Mouse (Mus musculus) intestine, postnatal 0 days (tissue): ENCODE measurements around the gene Stx17. TPM values are rescaled to one million over a fixed set of nuclear protein-coding genes. Genes with fewer than 3 reads are reported as not detected.

Experiments used
- ATAC-seq: fragments of 200-750 bp; cut with Nextera tagmentation; 2 replicates; pipeline ENCODE4 v1.8.0; 2017; ENCODE audit warnings: mild to moderate bottlenecking, moderate TSS enrichment, moderate library complexity
- H3K27ac ChIP-seq: fragments of 300-500 bp; sonication (generic); 2 replicates; pipeline ENCODE4 v1.5.1; 2014; ENCODE audit warnings: mild to moderate bottlenecking, low read depth, low read length, moderate library complexity
- H3K27me3 ChIP-seq: fragments of 300-500 bp; sonication (generic); replicated peaks from 2 replicates; pipeline ENCODE4 v1.6.1; 2014; ENCODE audit warnings: low read length, mixed read lengths; ENCODE audit not compliant: control insufficient read depth, insufficient read depth
- H3K36me3 ChIP-seq: fragments of 300-500 bp; sonication (generic); 2 replicates; pipeline ENCODE4 v1.6.1; 2014; ENCODE audit warnings: mild to moderate bottlenecking, moderate library complexity; ENCODE audit not compliant: control insufficient read depth, insufficient read depth
- H3K4me1 ChIP-seq: fragments of 300-500 bp; sonication (generic); replicated peaks from 2 replicates; pipeline ENCODE4 v1.6.1; 2014; ENCODE audit warnings: antibody characterized with exemption, low read length, mixed read lengths; ENCODE audit not compliant: control insufficient read depth, insufficient read depth
- H3K4me2 ChIP-seq: fragments of 300-500 bp; sonication (generic); replicated peaks from 2 replicates; pipeline ENCODE4 v1.6.1; 2014; ENCODE audit warnings: low read depth, mild to moderate bottlenecking, moderate library complexity
- H3K4me3 ChIP-seq: fragments of 300-500 bp; sonication (generic); 2 replicates; pipeline ENCODE4 v1.5.1; 2014; ENCODE audit warnings: low read depth, low read length
- H3K9ac ChIP-seq: fragments of 300-500 bp; sonication (generic); 2 replicates; pipeline ENCODE4 v1.6.1; 2014; ENCODE audit warnings: mild to moderate bottlenecking, low read depth, low read length
- H3K9me3 ChIP-seq: fragments of 300-500 bp; sonication (generic); 2 replicates; pipeline ENCODE4 v1.6.1; 2016; ENCODE audit warnings: mixed run types; ENCODE audit not compliant: control insufficient read depth
- CTCF ChIP-seq: sonication (generic); IDR thresholded peaks from 2 replicates; pipeline ENCODE4 v1.5.1; 2016; ENCODE audit warnings: low read depth, mild to moderate bottlenecking, control low read depth, antibody characterized with exemption, moderate library complexity
- WGBS: fragments of 180-500 bp; shearing (Covaris S2); extraction: QIAGEN DNeasy Blood & Tissue Kit; methylation state at CpG from one replicate; pipeline ENCODE4 v1.1.7; 2014; 5-methylcytosine and 5-hydroxymethylcytosine counted together
- polyA plus RNA-seq: library from polyadenylated mRNA; unstranded; fragments of >200 nt; fragmentation: Nextera tagmentation; extraction: Ambion mirVana; gene quantifications from 2 replicates; pipeline ENCODE4 v1.2.1, GENCODE M21; 2015

The Stx17 gene
- 15.1 and 16.2 TPM in 2 replicates for polyA plus RNA-seq

DNA sequence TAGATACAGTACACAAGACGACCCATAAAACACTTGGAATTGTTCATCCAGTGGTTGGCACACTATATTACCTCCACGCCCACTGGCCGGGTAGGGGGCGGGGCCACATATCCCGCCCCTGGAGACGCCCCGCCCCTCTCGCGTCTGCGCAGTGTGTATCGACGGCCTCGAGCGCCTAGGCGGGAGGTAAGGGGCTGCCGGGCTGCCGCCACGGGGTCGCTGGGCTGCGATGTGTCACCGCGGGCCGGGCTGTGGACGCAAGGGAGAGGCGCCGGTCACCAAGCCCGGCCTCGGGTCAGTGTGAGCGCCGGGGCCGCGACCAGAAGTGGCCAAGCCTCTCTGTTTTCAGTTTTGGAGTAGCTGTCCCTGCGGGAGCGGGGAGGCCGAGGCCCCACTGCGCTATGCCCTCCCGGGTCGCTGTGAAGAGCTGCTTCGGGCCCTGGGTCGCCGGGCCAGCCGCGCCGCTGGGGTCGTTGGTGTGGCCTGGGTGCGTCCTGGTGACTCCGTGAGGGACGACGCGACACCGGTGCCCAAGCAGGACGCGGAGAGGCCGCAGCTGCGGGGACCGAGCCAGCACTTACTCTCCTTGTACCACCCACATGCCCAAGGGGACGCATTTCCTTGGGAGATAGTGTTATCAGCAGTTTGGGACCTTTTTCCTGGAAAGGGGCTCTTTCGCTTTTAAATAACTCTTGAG is at the start of gene Stx17:
Gene Stx17, plus strand, starts transcription at position 143 of the 697 bp plus-strand sequence.
- TF ChIP-seq CTCF, result no peak
- H3K4me3 ChIP-seq, result peak within 1 kb of the TSS; percentile 90
- peak within 1 kb of the TSS; percentile 92 for H3K9ac ChIP-seq
- H3K9me3 ChIP-seq, result no peaks in the 10 kb centered on the region
- H3K4me1 ChIP-seq, result no peaks in the 10 kb centered on the region
- 1% methylated on average over 48 of the region's 58 CpGs for WGBS
- H3K4me2 ChIP-seq, result peak within 1 kb of the TSS; percentile 88
- ATAC-seq, result peak; percentile 99
- no peaks in the 10 kb centered on the region for H3K27me3 ChIP-seq
- H3K27ac ChIP-seq, result peak within 1 kb of the TSS; percentile 60
- H3K36me3 ChIP-seq, result no peaks in the 10 kb centered on the region

DNA sequence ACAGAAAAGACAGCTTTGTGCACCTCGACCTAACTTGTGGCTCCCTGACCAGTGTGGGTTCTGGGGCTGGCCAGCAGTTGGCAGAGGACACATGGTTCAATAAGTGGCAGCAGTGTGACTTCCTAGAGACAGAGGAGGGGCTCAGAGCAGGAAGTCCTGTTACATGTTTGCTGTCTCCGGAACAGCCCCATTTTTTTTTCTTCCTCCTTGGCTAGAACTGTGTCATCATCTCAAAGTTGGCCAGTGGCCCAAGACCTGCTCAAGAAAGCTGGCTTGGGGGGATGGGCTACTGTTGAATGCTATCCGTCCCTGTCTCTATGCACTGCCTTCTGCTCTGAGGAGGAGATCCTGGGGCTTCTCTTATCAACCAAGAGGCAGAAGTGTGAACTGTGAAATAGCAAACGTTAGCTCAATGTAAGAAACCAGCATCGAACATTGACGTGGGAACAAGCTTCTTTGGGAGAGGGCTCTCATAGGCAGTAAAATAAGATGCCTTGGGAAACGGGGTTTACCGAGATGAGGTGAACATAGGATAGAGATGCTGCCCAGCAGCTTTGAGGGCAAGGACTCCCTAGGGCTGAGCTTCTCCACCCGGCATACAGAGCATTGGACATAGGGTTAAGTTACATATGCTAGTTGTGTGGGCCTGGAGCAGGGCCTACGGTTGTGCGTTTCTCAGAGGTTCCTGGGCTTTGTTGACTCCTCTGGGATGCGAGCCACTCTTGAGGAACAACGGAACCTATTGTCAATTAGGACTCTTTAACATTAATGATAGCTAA is 47.8 kb upstream of the Stx17 start:
- Histone ChIP-seq H3K4me1 (no peaks in the 10 kb centered on the region), H3K9me3 (no peaks in the 10 kb centered on the region), H3K27me3 (no peaks in the 10 kb centered on the region), H3K4me2 (no peak overlapping the region), H3K27ac (no peak overlapping the region), H3K9ac (no peak overlapping the region), H3K4me3 (no peak overlapping the region), H3K36me3 (no peaks in the 10 kb centered on the region)
- TF ChIP-seq CTCF, result no peak
- 61% methylated on average over 13 of the region's 13 CpGs for WGBS
- ATAC-seq, result no peak

DNA sequence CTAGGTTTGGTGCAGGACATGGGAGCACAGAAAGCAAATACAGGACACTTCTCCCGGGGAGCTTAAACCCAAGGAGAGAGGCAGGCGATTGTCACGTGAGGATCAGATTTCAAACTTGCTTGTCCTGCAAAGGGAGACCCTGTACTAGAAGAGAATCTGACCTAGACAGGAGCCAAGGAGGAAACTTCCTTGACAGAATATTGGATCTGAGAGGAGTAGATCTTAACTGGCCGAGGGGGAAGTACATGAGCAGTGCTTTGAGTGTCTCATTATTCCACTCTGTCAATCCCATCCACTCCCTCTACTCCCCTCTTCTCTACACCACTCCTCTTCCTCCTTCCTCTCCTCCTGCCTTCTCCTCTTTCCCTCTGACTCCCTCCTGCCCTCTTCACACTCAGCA is 46.5 kb upstream of the Stx17 start:
- H3K27me3 ChIP-seq, result no peaks in the 10 kb centered on the region
- H3K27ac ChIP-seq, result no peak overlapping the region
- H3K9me3 ChIP-seq, result no peaks in the 10 kb centered on the region
- no peak for ATAC-seq
- H3K4me2 ChIP-seq, result no peak overlapping the region
- H3K9ac ChIP-seq, result no peak overlapping the region
- no peak overlapping the region for H3K4me3 ChIP-seq
- WGBS, result 17% methylated on average over 4 of the region's 4 CpGs
- H3K36me3 ChIP-seq, result no peaks in the 10 kb centered on the region
- no peak for TF ChIP-seq CTCF
- H3K4me1 ChIP-seq, result no peaks in the 10 kb centered on the region

DNA sequence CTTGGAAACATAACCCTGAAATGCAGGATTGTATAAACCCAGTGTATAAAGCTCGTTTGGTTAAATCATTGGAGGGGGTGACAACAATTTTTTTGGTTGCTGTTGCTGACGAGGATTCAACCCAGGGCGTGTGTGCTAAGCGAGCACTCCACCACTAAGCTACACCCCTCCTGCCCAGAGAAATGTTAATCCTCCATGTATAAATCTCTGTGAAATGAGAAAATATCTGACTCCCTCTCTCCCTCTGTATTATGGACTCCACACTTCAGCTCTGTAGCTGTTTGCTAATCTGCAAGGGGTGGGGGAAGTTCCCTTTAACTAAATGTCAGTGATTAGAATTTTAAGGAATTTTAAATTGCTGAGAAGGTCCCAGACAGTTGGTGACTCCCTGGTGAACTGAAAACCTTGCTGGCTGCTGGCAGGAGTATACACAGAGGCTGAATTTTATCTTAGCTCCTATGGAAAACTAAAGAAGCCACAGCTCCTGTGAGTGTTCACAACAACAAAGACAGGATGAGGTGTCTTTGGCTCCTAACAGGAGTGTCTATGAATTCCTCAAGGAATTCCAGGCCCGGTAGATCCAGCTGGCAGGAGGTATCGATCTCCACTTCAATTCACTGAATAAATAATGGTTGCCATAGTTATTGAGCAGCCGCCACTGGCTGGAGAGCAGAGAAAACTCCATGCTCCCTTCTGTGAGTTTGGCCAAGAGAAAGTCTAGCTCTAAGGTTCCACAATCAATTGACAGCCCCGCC is 45.3 kb upstream of the Stx17 start:
- Histone ChIP-seq H3K4me2 (no peak overlapping the region), H3K27me3 (no peaks in the 10 kb centered on the region), H3K27ac (no peak overlapping the region), H3K36me3 (no peaks in the 10 kb centered on the region), H3K4me3 (no peak overlapping the region), H3K4me1 (no peaks in the 10 kb centered on the region), H3K9me3 (no peaks in the 10 kb centered on the region), H3K9ac (no peak overlapping the region)
- WGBS, result 49% methylated on average over 8 of the region's 8 CpGs
- no peak for ATAC-seq
- TF ChIP-seq CTCF, result no peak

DNA sequence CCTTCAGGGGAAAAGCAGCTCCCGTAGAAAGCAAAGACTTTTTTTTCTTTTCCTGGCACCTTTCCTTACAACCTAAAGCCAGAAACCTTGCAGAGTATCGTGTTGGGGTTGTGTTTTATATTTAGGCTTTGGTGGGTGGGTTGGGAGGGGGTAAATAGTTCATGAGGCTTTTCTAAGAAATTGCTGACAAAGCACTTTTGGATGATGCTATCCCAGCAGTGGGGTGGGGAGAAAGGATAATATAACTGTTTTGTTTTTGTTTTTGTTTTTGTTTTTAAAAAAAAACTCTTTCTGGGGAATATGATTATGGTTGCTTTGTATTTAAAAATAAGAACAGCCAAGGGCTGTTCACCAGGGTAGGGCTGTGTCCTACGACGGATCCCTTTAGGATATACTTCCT is 41.3 kb upstream of the Stx17 start:
- H3K9me3 ChIP-seq, result no peaks in the 10 kb centered on the region
- no peak overlapping the region for H3K4me3 ChIP-seq
- no peaks in the 10 kb centered on the region for H3K4me1 ChIP-seq
- no peak overlapping the region for H3K27ac ChIP-seq
- H3K27me3 ChIP-seq, result no peaks in the 10 kb centered on the region
- no peak overlapping the region for H3K4me2 ChIP-seq
- no peak for ATAC-seq
- no peaks in the 10 kb centered on the region for H3K36me3 ChIP-seq
- TF ChIP-seq CTCF, result no peak
- 86% methylated on average over 4 of the region's 4 CpGs for WGBS
- H3K9ac ChIP-seq, result no peak overlapping the region

DNA sequence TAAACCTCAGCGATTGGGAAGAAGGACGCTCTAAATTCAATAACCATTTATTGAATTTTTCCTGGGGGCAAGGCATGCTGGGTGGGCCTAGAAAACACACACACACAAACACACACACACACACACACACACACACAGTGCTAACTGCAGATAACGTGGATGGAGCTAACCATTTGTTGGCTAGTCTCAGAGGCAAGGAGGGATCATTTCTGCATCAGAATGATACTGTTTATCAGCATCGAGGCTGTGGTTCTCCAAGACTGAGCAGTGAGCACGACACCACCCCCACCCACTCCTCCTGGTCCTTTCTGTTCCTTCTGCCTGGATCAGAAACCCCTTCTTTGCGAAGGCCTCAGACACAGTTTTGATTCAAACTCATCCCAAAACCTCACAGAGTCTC is 38.1 kb upstream of the Stx17 start:
- H3K27ac ChIP-seq, result no peak overlapping the region
- no peaks in the 10 kb centered on the region for H3K4me1 ChIP-seq
- no peaks in the 10 kb centered on the region for H3K9me3 ChIP-seq
- H3K4me2 ChIP-seq, result no peak overlapping the region
- no peaks in the 10 kb centered on the region for H3K36me3 ChIP-seq
- H3K27me3 ChIP-seq, result no peaks in the 10 kb centered on the region
- WGBS, result 72% methylated on average over 6 of the region's 6 CpGs
- TF ChIP-seq CTCF, result no peak
- H3K4me3 ChIP-seq, result no peak overlapping the region
- H3K9ac ChIP-seq, result no peak overlapping the region
- no peak for ATAC-seq
